Mouse (Mus musculus) urinary bladder, postnatal 4 days (tissue): Measurements from ENCODE around the gene Kbtbd13.

Experiments used
- DNase-seq, 2 experiments: peaks; one replicate each; pipeline ENCODE4 v3.0.0; 2021 to 2022; ENCODE audit warnings: low spot score in 2 of 2

The Kbtbd13 gene

DNA sequence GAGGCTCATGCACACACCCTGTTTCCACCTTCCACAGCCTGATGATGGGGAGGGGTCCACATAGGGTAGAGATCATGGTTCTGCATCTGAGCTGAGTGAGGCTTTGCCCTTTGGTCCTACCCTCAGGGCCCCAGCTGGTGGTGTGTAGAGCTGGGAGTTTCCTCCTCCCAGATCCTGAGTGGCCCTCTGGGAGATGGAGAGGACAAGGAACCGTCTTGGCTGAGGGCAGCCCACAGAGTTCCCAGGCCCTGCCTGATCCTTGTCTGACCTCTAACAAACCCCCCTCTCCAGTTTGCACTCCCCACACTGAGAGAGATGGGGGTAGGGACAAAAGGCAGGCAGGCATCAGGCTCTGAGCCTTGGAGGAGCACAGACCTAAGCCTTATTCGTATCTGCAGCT is 2.9 kb upstream of the Kbtbd13 start:
- DNase-seq: no peak

DNA sequence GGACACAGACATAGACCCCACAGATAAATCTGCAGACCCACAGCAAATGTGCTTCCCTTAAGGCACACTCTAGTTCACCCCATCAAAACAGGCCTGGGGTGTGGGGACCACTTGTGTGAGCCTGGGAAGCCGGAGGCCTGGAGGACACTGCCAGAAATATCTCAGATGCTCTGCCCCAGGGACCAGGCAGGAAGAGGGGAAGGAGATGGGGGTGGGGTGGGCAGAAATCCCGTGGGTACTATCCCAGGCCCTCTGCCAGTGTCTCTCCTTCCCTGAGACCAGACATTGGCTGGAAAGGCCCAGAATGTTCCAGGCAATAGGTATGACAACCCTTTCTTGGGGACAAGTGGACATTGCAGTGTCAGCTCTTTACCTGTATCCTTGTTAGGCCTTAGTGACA is 2.2 kb upstream of the Kbtbd13 start:
- no peak for DNase-seq

- no peak for DNase-seq
These were observed 1.3 kb upstream of the Kbtbd13 start for GRCm38 (mm10) chr9:65392638-65393364.

DNA sequence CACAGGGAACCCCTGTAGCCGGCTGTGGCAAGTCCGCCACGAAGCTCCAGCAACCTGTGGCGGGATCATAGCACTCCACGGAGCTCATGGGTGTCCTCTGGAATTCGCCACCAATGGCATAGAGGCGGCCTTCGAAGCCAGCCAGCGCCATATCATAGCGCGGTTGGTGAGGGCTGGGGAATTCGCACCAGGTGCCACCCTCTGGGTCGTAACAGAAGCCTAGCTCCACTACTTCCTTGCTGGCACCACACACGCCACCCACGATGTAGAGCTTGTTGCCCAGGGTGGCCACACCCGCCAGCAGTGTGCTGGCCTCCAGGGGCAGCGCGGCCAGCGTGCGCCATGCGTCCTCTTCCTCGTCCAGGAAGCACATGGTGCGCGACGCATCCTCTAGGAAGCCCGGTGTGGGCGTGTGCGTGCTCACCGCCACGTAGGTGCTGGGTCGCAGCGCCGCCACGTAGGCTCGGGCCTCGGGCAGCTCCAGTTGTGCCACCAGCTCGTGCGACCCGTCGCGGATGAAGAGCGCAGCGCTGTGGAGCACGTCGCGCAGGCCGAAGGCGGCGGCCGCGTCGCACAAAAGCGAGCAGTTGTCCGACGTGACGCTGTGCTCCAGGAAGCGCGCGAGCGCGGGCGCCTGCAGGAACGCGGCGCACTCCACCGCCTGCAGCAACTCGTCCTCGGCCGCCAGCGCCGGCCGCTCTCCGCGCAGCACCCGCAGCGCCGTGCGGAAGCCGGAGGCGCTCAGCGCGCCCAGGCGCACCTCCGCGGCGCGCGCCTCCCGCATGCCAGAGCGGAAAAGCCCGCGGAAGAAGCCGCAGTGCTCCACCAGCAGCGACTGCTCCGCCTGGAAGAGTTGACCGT is 470 bp downstream of the Kbtbd13 start:
- DNase-seq: no peak

DNA sequence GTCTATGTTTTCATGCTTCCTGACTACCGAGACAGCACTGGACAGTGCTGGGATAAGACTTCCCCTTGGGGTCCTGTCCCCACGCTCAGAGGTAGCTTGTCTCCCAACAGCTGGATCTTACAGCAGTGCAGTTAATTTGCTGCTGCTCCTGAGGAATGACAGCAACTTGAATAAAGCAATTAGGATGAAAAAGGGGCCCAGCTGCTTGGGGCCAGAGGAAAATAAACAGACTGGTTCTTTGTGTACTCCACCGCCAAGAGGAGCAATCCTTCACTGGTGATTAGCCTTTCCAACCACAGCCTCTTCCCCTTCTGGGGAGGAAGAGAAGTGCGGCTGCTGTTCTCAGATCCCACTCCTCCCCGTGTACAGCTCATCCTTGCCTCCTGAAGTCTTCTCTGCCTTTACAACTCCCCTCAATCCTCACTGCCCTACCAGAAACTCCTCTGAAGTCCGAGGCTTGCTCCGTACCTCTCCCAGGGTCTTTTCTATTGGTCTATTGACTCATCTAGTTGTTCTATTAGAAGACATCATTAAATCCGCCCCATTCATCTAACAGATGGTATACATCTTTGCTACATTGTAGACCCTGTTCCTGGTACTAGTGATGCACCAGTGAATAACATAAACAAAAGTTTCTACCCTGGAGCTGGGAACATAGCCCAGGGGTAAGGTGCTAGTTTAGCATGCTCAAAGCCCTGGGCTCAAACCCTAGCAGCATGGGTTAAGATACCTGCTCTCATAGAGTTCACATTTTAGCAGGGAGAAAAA is 4.9 kb downstream of the Kbtbd13 start:
- no peak for DNase-seq

DNA sequence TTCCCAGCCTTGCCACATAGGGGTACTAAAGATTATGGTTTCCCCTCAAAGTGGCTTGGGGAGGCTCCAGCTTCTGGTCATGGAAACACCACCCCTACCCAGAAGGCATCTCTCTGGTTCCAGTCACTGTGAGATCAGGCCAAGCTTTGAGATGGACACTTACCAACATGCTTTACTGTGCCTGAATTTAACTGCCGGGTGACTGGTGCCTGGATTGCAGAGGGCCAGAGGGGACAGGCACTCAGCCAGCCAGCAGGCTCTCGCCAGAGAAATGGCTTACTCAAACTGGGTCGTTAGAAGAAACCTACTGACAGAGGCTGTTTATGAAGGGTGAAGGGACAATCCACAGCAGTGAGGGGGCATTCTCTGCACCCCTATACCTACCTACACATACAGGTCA is 7.2 kb downstream of the Kbtbd13 start:
- DNase-seq: no peak

GRCm38 (mm10) chr9:65382751-65383097 is 8.7 kb downstream of the Kbtbd13 start:
- DNase-seq: no peak

DNA sequence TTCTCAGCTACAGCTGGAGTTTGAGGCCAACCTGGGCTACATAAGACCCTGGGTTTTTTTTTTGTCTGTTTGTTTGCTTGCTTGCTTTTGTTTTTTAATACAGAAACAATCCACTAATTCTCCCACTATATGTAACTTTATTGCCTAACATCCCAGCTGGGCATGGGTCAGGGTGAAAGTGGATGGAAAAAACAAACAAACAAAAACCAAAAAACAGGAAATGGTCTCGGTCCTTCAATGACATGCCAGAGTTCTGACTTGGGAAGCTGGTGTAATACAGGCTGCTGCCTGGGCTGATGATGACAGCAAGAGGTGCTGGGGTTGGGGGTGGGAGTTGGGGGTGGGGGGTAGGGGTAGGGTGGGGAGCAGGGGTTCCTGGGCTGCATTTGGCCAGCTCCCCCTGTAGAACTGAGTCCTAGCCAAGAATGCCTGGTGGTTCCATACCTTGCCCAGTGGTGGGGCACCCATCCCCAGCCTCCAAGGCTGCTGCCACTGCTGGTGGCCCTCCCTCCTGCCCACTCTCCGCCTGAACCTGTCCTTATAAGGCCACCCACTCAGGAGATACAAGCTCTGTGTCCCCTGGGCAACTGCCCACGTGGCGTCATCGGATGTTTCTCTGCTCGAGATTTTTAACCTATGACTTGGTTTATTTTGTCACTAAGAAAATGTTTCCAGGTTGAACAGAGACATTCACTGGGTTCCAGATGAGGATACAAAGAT is 9.3 kb downstream of the Kbtbd13 start:
- no peak for DNase-seq

DNA sequence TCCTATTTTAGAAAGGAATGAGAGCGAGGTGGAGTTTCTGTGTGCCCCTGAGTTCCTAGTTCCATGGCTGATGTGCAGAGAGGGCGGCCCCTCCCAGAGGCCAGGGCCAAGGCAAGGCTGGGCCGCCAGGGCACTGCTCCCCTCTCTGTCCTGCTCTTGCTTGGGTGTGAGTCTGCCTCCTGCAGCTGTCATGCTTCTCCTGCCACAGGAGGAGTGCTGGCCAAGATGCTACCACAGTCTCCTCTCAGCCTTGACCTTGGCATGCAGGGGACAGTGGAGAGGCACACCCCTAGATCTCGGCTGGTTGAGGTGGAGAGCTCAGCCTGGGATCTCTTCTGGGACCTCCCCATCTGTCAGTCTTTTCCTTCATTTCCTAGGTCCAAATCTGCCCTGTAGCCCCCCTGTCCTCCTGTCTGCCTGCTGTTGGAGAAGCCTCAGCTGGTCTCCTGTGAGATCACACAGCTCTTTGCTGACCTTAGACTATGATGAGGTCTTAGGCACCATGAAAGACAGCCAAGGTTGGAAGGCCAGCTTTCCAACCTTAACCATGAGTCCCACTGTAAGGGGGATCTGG is 10.3 kb downstream of the Kbtbd13 start:
- no peak for DNase-seq

GRCm38 (mm10) chr9:65375163-65375934 is 16.1 kb downstream of the Kbtbd13 start:
- no peak for DNase-seq

- no peak for DNase-seq
These were observed 16.8 kb downstream of the Kbtbd13 start for GRCm38 (mm10) chr9:65374468-65375162.

- DNase-seq: no peak
These were observed 19.0 kb downstream of the Kbtbd13 start for GRCm38 (mm10) chr9:65372449-65372848.

- DNase-seq: no peak
These were observed 19.7 kb downstream of the Kbtbd13 start for GRCm38 (mm10) chr9:65371756-65372155.

GRCm38 (mm10) chr9:65365721-65366120 is 25.7 kb downstream of the Kbtbd13 start:
- DNase-seq: peak in 1 of 2 experiments; percentile 41

DNA sequence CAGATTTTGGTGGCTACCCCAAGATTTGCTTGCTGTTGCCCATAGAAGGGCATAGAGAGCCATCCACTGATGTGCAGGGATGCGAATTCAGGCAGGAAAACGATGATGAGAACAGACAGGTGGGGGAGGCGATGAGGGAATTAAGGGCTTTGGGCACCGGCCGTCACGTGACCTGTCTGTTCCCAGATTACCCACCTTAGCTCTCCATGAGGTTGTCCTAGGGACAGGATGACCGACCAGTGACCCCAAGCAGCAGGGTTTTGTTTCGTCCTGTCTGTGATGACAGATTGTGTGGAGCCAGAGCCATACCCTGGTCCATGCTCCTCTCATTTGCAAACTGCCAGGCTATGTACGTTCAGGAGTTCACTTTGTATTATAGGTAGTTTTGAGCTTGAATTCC is 27.8 kb downstream of the Kbtbd13 start:
- DNase-seq: peak in 1 of 2 experiments; percentile 28

GRCm38 (mm10) chr9:65360641-65361448 is 30.6 kb downstream of the Kbtbd13 start, which contains the start of gene Ubap1l:
Gene Ubap1l, plus strand, starts transcription at chr9:65361041.
- DNase-seq: no peak

DNA sequence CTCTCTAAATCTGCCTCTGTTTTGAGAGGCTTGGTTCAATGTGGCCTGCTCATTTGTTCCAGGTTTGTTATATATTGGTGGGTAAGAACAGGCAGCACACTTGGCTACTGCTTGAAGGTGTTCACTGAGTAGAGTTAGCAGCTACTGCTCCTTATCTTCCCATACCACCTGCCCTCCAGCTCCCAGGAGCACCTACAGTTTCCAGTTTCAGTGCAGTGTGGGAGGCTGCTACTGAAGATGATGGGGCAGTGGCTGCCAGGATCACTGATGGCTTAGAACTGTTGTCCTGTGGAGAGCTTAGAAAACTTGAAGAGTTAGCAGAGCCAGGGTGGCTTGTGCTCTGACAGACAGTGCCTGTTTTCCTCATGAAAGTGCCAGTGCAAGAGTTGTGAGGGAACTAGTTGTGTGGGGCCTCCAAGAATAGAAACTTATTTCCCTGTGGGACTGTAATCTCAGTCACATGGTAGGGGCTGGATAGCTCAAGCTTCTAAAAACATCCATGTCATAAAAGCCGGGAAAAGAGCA is 32.4 kb downstream of the Kbtbd13 start:
- DNase-seq: no peak

GRCm38 (mm10) chr9:65356971-65357370 is 34.5 kb downstream of the Kbtbd13 start:
- no peak for DNase-seq

DNA sequence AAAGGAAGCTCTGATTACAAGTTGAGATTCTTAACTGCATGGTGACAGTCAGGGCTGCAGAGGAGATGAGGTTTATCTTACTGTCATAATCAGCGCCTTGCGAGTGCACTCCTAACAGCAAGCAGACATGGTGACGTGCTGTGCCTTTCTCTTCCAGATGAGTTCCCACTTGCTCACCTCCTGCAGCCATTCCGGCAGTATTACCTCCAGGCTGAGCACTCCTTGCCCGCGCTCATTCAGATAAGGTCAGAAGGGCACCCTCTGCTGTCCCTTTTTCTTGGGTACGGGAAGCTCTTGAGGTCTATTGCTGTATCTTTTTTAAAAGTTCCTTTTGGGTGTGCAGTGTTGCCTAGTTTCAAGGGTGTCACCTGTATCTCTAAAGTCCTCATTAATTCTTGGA is 34.9 kb downstream of the Kbtbd13 start:
- DNase-seq: no peak
